Mouse (Mus musculus): ENCODE results near the gene Gm7138.
"Not testable (repeated sequence)": the region's sequence is repeated elsewhere in the genome, so short reads cannot be mapped to it uniquely, and the experiment has no call there.

The Gm7138 gene

DNA sequence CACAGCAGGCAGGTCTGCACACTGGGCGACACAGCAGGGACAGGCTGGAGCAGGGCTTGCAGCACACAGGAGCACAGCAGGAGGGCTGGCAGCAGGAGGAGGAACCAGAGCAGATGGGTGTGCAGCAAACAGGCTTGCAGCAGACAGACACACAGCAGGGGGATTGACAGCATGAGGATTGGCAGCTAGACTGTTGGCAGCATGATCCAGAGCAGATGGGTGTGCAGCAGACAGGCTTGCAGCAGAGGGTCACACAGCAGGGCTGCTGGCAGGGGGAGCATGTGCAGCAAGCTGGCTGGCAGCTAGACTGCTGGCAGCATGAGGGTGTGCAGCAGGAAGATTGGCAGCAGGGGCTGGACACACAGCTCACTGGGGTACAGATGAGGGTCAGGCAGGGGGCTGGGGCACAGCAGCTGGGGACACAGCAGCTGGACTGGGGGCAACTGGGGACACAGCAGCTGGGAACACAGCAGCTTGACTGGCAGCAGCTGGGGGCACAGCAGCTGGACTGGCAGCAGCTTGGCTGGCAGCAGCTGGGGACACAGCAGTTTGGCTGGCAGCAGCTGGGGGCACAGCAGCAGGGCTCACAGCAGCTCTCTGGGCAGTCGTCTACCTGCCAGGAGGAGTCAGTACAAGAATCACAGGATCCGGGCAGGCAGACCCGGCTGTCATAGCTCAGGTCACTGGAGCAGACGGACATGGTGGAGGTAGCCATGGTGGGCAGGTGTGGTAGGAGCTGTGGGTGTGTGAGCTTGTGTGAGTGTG lies 34.6 kb downstream of the Gm7138 start, which contains the start of gene Gm18596:
Gene Gm18596 (minus strand): TSS at position 715 of the 765 bp plus-strand sequence.
- not testable (repeated sequence) for DNase-seq (ENCODE audit: low spot score)

DNA sequence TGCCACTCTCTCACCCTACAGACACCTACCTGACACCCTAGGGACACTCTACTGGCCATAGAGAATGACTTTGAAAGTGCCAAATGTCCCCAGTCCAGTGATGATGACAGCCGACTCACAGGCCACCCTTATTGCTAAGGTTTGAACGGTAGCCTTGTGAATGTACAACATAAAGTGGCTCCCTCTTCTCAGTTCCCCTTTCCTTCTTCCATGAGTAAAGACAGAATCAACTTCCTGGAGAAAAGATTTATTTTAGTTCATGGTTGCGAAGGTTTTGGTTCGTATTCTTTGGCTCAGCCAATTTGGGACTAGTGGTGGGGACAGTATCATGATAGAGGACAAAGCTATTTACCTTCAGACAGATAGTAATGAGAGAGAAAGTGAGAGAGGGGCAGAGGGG lies 37.8 kb downstream of the Gm7138 start:
- no peak for DNase-seq (ENCODE audit: low spot score)

DNA sequence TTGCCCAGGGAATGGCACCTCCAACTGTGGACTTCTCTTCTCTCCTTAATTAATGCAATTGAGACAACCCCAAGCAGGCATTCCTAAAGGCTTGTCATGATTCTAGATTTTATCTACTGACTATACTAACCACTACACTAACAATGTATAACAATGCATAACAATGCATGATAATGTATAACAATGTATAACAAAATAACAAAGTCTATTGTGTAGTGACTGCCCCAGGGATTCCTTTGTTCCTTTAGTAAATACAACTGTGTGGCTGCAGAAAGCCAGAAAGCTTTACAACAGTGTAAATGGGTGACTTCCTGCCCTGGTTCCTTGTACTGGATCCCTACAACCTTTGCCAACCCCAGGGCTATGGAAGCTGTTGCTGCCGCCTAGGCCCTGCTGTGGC lies 40.8 kb downstream of the Gm7138 start:
- DNase-seq (ENCODE audit: low spot score): no peak

DNA sequence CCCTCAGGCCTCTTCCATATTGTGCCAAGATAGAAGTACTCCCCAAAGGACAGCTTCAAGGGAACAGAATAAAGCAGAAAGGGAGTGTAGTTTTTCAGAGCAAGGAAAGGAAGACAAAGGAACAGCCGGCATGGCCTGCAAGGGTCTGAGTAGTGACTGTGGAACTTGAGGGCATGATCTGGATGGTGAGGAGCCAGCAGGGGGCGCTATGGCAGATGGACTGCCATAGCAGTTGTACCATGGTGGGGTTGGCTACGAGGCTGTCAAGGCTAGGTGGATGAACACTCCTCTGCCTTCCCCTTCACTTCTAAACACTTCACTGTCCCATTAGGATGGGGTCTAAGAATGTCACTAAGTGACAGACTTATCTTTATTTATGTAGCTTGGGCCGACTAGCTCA lies 47.5 kb downstream of the Gm7138 start:
- DNase-seq (ENCODE audit: low spot score): no peak

DNA sequence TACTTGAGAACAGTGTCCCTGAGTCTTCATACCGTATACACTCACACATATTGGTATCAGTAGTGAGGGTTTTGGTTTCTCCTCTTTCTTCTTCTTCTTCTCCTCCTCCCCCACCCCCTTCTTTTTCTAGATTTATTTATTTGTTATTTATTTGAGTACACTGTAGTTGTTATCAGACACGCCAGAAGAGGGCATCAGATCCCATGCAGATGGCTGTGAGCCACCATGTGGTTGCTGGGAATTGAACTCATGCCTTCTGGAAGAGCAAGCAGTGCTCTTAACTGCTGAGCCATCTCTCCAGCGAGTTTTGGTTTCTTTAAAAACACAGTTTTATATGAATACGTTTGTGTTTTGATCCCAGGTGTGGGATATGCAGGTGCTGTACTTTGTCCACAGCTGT lies 48.5 kb downstream of the Gm7138 start:
- DNase-seq (ENCODE audit: low spot score): no peak

Data from yolk sac, embryonic 10.5 days (tissue).